Mouse (Mus musculus): ENCODE measurements around the gene Lrrc20.
"Not testable (repeated sequence)": the region's sequence is repeated elsewhere in the genome, so short reads cannot be mapped to it uniquely, and the experiment has no call there.

Lrrc20 gene

DNA sequence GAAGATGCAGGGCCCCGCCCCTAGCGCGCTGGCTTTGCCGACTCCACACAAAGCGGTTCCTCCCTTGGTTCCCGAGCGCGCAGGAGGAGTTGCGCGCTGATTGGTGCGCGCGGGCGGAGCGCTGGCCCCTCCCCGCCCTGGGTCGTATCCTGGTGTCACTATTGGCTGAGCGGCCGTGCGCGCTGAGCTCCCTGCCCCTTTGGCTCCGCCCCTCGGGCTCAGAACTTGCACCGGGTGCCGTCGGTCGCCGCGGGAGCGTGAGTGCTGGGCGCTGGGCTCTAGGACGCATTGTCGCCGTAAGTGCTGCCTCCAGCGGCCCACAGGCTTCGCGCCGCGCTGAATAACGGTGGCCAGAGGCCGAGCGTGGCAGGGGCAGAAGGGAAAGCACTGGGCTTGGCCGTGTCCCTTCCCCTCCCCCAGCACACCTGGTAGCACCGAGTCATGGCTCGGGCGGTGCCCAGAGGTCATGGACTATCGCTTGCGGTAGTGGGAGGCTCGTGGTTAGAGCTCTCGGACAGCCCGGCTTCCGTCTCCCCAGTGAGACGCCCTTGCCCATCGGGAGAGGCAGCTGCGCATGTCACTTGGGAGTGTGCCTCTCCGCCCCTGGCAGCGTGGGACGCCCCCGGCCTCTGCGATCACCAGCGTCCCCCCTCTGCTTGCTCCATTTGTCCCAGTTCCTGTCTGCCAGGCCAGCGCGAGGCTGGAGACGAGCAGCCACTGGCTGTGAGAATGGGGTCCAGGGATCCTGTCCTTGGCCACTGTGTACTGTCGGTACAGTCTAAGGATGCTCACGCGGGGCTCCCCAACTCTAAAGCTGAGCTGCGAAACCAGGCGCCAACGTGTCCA, at the start of gene Lrrc20:
Gene Lrrc20 (plus strand): TSS at position 208 of the 846 bp plus-strand sequence.
- peak; percentile 93 to 95 for DNase-seq

DNA sequence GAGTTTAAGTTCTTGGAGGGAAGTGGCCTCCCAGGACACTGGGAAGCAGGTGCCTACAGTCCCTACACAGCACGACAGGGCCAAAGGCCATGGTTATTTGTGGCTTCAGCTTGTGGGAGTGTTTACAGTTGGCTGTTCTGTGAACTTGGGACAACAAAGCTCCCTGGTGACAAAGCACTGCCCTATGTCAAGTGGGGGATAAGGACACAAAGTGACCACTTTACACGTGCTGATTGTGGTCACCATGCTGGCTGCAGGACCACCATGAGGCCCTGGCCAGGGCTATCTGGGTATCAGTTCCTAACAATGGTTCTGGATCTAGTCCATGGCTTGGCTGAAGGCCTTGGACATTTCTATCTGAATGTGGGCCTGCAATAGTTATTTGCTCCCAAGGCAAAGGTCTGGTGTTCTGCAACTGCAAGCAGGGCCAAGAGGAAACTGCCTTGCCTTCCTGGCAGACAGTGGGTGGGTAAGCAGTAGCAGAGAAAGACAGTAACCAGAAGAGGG, 49.3 kb upstream of the Lrrc20 start:
- DNase-seq = peak; percentile 54 to 58

DNA sequence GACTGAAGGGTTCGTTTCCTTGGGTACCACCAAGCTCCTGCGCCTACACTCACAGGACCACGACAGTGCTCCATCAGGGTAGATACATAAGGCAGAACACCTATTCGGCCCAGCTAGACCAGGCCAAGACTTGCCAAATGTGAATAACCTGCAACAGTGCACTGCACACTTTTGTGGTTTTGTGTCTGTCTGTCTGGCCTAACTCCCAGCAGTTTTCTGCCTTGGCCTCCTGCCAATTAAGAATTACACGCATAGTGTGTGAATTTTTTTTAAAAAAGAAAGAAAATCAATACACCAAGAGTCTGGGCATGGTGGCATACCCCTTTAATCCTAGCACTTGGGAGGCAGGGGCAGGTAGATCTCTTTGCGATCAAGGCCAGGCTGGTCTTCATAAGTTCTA, 47.6 kb upstream of the Lrrc20 start:
- no peak for DNase-seq

- no peak for DNase-seq
These were observed 47.2 kb upstream of the Lrrc20 start for GRCm38 (mm10) chr10:61428416-61428815.

DNA sequence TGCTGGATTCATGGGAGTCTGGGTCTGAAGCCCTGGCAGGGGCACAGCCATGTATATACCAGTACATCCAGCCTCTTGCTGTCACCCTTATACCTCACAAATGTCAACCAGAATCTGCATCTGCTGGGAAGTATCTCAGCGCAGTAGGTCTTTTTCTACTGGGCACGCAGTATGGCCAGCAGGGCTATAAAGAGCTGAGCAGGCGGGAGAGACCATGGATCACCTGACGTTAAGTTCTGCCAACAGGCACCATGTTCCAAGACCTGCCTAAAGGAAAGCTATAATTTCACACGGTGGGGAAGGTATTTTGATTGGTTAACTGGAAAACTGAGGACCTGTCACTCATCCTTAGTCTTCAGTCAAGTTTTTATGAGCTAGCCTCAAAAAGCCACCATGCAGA, 46.6 kb upstream of the Lrrc20 start:
- no peak for DNase-seq

GRCm38 (mm10) chr10:61431375-61431774, 44.2 kb upstream of the Lrrc20 start:
- no peak for DNase-seq

DNA sequence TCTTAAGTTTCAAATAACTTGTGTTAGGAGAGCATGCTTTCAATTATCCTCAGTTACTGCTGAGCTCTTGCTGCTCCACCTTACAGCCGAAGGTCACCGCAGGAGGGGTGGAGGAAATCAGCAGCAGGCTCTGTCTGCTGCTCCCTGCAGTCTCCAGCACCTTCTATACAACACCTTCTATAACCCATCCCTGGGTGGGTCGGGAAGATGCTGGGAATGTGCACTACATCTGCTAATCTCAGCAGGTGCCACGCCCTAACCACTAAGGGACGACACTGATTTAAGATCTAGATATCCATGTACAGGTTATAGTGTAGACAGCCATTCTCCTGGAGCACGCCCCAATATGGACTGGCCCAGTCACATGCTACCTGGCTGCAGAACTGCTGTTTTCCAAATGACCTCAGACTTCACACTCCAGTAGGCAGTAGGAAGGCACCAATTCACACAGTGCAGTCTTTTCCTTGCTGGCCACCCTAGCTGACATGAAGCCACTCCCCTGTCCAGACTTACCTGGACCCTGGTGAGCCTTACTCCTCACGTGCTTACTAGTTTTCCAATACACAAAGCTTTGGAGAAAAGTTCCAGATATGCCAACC, 35.3 kb upstream of the Lrrc20 start:
- DNase-seq = peak; percentile 73 to 86

- DNase-seq = no peak
These were observed 32.1 kb upstream of the Lrrc20 start for GRCm38 (mm10) chr10:61443456-61443855.

GRCm38 (mm10) chr10:61443876-61444275, 31.7 kb upstream of the Lrrc20 start:
- no peak for DNase-seq

GRCm38 (mm10) chr10:61445016-61445415, 30.6 kb upstream of the Lrrc20 start:
- DNase-seq = no peak

- no peak for DNase-seq
These were observed 27.8 kb upstream of the Lrrc20 start for GRCm38 (mm10) chr10:61447581-61448353.

- DNase-seq = no peak
These were observed 26.8 kb upstream of the Lrrc20 start for GRCm38 (mm10) chr10:61448834-61449233.

DNA sequence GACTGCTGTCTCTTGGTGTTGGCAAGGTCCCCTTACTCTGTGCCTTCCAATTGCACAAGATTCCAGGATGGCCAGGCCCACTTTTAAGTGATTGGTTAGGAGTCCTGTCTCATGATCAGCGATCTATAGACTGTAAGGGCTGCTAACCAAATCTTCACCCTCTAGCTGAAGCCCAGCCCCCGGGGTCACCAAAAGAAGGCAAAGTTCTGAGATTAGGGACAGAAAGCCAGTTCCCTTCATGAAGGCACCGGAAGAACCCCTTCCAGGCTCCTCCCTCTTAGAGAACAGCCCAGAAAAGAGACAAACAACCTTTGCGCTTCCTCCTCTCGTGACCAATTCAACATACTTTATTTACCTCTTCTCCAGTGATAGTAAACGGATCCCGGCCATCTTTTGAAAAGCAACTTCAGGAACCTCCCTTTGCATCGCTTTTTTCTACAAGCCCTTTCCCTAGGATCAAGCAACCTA, 24.1 kb upstream of the Lrrc20 start:
- peak; percentile 61 to 62 for DNase-seq

DNA sequence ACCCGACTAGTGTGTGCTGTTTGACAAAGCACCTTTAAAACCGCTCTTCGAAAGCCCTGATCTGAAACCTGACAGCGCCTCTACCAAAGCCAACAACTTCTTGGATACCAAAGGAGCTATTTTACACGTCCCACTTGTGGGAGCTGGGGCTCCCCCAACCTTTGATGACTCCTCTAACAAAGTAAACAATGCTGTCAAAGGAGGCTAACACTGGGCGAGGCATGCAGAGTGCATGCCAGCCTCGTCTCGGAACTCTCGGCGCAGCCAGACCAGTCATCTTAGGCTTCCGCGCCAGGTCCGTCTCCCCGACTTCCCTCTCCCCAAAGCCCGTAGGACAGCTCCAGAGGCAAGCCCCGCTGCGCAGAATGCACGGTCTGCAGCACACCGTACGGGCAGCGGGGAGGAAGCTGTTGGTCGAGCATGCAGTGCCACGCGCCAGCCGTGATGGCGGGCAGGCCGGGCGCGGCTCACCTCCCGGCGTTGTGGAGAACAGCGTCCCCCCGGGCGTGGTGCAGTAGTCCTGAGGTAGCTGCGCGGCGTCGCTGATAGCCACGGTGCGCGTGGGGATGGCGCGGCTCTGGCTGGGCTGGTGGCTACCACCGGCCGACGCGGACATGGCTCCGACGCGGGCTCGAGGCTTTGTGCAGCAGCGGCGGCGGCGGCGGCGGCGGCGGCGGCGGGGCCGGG, 23.5 kb upstream of the Lrrc20 start:
- DNase-seq = peak; percentile 41 to 63

GRCm38 (mm10) chr10:61452645-61453044, 23.0 kb upstream of the Lrrc20 start, which contains the start of gene Eif4ebp2:
Gene Eif4ebp2 (minus strand): TSS chr10:61452661.
- DNase-seq = peak; percentile 98 to 99

DNA sequence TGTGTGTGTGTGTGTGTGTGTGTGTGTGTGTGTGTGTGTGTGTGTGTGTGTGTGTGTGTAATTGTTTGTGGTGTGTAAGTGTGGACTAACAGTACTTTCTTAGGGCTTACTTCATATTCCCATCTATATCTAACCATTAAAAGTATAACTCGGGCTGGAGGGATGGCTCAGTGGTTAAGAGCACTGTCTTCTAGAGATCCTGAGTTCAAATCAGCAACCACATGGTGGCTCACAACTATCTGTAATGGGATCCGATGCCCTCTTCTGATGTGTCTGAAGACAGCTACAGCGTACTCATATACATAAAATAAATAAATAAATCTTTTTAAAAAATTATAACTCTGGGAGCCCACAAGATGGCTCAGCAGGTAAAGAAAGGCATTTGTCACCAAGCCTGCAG, 22.4 kb upstream of the Lrrc20 start:
- not testable (repeated sequence) for DNase-seq

GRCm38 (mm10) chr10:61457182-61457581, 18.4 kb upstream of the Lrrc20 start:
- DNase-seq = no peak

GRCm38 (mm10) chr10:61465009-61465408, 10.6 kb upstream of the Lrrc20 start:
- DNase-seq = no peak

DNA sequence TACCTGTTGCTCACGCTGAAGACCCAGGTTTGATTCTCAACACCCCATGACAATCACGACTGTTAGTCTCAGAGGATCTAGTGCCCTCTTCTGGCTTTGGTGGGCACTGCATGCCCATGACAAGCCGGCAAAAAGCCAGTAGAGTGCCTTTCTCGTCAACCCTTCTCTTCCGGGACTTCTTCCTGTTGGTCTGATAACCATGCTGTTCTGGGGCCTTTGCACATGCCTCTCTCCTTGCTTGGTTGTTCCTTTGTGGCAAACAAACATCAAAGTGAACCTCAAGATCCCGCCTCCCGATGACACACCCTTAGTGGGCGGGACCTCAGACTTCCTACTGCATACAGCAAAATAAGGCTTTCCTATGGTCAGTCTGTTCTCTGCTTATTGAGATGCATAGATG, 9.4 kb upstream of the Lrrc20 start:
- DNase-seq = no peak

DNA sequence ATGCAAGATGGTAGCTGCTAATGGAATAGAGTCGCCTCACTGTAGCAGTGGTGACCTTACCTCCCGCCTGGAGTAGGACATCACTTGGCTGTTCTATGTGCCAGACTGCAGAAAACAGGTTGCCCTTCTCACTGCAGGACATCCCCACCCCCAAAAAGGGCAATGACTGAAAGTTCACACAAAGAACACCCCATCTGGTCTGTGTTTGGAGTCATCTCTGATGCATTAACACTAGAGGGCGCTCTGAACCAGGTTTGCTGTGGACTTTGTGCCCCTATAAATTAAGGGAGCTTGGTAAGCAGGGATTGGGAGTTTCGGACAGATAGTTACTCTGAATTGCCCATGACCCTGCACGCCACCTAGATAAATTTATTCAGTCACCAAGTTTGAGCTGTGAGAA, 8.7 kb upstream of the Lrrc20 start:
- peak in 1 of 2 experiments; percentile 38 for DNase-seq

GRCm38 (mm10) chr10:61468900-61469299, 6.7 kb upstream of the Lrrc20 start:
- DNase-seq = no peak

DNA sequence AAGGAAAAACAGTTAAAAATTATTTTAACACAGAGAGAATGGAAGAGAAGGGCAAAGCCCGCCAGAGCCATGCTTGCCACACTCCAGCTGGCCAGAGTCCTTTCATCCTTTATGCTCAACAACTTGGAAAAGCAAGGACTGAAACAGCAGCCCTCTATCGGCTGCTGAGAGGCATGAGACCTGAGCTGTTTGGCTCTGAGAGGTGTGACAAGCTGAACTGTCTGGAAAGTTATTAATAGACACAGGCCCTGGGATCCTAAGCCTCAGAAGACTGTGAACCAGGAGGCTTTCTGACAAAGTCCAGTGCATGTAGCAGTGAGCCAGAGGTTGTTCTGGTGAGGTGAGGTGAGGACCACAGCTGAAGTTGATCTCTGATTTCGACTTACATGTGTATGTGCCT, 2.0 kb upstream of the Lrrc20 start:
- no peak for DNase-seq
